Mouse (Mus musculus): ENCODE data around the gene Olfr1417. TPM values are rescaled to one million over a fixed set of nuclear protein-coding genes. Genes with fewer than 3 reads are reported as not detected.

Olfr1417 gene
- total and polyA plus RNA-seq, 3 experiments, result 0.05 TPM; not detected in 2

DNA sequence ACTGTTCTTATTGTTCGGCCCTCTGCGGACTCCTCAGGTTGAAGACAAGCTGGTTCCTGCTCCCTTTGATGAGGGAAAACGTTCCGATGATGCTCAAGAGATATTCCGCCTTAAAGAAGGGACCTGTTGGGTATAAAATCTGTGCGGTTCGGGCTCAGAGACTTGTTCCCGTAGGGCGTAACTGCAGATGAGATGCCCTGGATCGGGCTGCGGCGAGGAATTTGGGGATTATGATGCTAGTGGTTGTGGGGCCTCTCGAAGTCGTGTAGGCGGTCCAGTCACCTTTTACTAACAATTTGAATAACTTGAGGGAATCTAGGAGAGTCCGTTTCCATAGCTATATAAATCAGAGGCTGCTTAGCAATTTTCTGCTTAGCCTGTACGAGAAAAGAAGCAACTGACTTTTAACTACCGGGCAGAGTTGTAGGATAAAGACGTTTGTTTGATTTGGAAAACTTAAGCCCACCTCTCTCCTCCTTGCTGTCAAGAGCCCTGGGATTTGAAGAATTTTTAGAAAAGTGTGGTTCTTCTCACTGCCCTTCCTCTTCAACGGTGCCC is 19.8 kb downstream of the Olfr1417 start, which contains the start of gene Stx3:
Gene Stx3 (minus strand): TSS at position 261 of the 558 bp plus-strand sequence.
- Histone ChIP-seq H3K4me3 (ENCODE audit: low read depth, low read length) (no peak within 1 kb of the TSS), H3K9me3 (replicated peaks) (no peaks in the 10 kb centered on the region), H3K27me3 (ENCODE audit: insufficient read depth, low read length) (peaks cover 23% of the 10 kb centered on the region), H3K4me1 (ENCODE audit: insufficient read depth, low read depth, low read length) (no peaks in the 10 kb centered on the region), H3K36me3 (replicated peaks) (no peaks in the 10 kb centered on the region)
- ATAC-seq (ENCODE audit: extremely low read depth, insufficient number of reproducible peaks, low FRiP score, poor library complexity, severe bottlenecking) (no peak), DNase-seq (ENCODE audit: low spot score) (no peak)
- no peak for TF ChIP-seq GATA2 (IDR thresholded peaks at IDR 0.05; ENCODE audit: borderline replicate concordance, low read depth, low read length)

GRCm38 (mm10) chr19:11818199-11819142 is 20.5 kb downstream of the Olfr1417 start:
- peaks cover 31% of the 10 kb centered on the region for H3K27me3 ChIP-seq (ENCODE audit: insufficient read depth, low read length)
- TF ChIP-seq GATA1 (IDR thresholded peaks at IDR 0.05; ENCODE audit: borderline replicate concordance, low read length), result no peak
- TF ChIP-seq CTCF (IDR thresholded peaks at IDR 0.05; ENCODE audit: low read depth, low read length), result no peak
- TF ChIP-seq GATA2 (IDR thresholded peaks at IDR 0.05; ENCODE audit: borderline replicate concordance, low read depth, low read length), result no peak
- no peak for TF ChIP-seq POLR2AphosphoS5 (IDR thresholded peaks at IDR 0.05; ENCODE audit: insufficient replicate concordance, low read depth, low read length)
- no peak for TF ChIP-seq TAL1 (conservative IDR thresholded peaks at IDR 0.05; ENCODE audit: low read depth, low read length)
- ATAC-seq (ENCODE audit: extremely low read depth, insufficient number of reproducible peaks, low FRiP score, poor library complexity, severe bottlenecking) (no peak), DNase-seq (ENCODE audit: low spot score) (no peak)
- H3K4me1 ChIP-seq (ENCODE audit: insufficient read depth, low read depth, low read length), result no peaks in the 10 kb centered on the region
- H3K9me3 ChIP-seq (replicated peaks), result no peaks in the 10 kb centered on the region
- H3K4me3 ChIP-seq (ENCODE audit: low read depth, low read length), result no peak overlapping the region
- no peaks in the 10 kb centered on the region for H3K36me3 ChIP-seq (replicated peaks)

DNA sequence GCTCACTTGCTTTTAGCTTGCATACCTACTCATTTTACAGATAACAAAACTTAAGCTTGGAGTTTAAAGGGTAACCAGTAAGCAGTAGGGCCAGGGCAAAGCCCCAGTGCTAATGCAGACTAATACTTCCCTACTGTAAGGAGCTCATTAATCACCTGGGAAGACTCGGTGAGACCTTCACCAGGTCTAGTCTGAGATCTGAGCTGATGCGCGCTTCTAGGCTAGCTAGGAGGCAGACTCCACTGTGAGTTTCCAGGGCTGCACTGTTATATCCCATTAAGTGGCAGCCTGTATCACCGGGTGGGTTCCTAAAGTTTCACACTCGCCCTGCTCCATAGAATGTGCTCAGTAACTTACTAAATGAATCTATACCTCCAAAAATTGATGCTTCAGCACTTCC is 21.4 kb downstream of the Olfr1417 start:
- no peak for ATAC-seq (ENCODE audit: extremely low read depth, insufficient number of reproducible peaks, low FRiP score, poor library complexity, severe bottlenecking)
- H3K4me3 ChIP-seq (ENCODE audit: low read depth, low read length), result no peak overlapping the region

DNA sequence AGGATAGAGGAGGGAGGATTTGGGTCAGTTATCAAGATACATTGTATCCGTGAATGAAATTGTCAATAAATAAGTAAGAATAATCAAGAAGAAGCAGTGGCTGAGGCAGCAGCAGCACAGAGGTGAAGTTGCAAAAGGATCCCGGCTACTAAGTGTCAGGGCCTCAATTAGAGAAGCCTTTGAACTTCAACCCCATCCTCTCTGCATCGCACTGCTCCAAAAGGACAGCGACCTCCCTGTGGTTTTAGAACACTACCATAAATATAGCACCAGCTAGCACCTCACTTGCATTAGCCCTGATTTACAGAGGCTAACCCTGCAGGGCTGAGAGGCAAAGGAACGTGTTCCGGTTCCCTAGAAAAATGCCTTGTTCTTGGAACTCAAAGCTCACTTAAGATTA is 22.3 kb downstream of the Olfr1417 start:
- Histone ChIP-seq H3K4me3 (ENCODE audit: low read depth, low read length) (no peak overlapping the region), H3K9me3 (replicated peaks) (no peaks in the 10 kb centered on the region), H3K36me3 (replicated peaks) (no peaks in the 10 kb centered on the region), H3K27me3 (ENCODE audit: insufficient read depth, low read length) (peaks cover 33% of the 10 kb centered on the region), H3K4me1 (ENCODE audit: insufficient read depth, low read depth, low read length) (no peaks in the 10 kb centered on the region)
- ATAC-seq (ENCODE audit: extremely low read depth, insufficient number of reproducible peaks, low FRiP score, poor library complexity, severe bottlenecking), result no peak
- TF ChIP-seq GATA1 (IDR thresholded peaks at IDR 0.05; ENCODE audit: borderline replicate concordance, low read length) (no peak), GATA2 (IDR thresholded peaks at IDR 0.05; ENCODE audit: borderline replicate concordance, low read depth, low read length) (no peak), TAL1 (conservative IDR thresholded peaks at IDR 0.05; ENCODE audit: low read depth, low read length) (no peak), POLR2AphosphoS5 (IDR thresholded peaks at IDR 0.05; ENCODE audit: insufficient replicate concordance, low read depth, low read length) (no peak)
- no peak for DNase-seq (ENCODE audit: low spot score)

More for the DNA sequence above, 21.4 kb downstream of the Olfr1417 start:
- H3K27me3 ChIP-seq (ENCODE audit: insufficient read depth, low read length), result peaks cover 33% of the 10 kb centered on the region
- no peak for TF ChIP-seq CTCF (IDR thresholded peaks at IDR 0.05; ENCODE audit: low read depth, low read length)
- no peak for TF ChIP-seq POLR2AphosphoS5 (IDR thresholded peaks at IDR 0.05; ENCODE audit: insufficient replicate concordance, low read depth, low read length)
- TF ChIP-seq GATA1 (IDR thresholded peaks at IDR 0.05; ENCODE audit: borderline replicate concordance, low read length), result no peak
- TF ChIP-seq GATA2 (IDR thresholded peaks at IDR 0.05; ENCODE audit: borderline replicate concordance, low read depth, low read length), result no peak
- no peak for TF ChIP-seq TAL1 (conservative IDR thresholded peaks at IDR 0.05; ENCODE audit: low read depth, low read length)
- H3K36me3 ChIP-seq (replicated peaks), result no peaks in the 10 kb centered on the region
- no peaks in the 10 kb centered on the region for H3K4me1 ChIP-seq (ENCODE audit: insufficient read depth, low read depth, low read length)
- DNase-seq (ENCODE audit: low spot score), result no peak
- H3K9me3 ChIP-seq (replicated peaks), result no peaks in the 10 kb centered on the region

DNA sequence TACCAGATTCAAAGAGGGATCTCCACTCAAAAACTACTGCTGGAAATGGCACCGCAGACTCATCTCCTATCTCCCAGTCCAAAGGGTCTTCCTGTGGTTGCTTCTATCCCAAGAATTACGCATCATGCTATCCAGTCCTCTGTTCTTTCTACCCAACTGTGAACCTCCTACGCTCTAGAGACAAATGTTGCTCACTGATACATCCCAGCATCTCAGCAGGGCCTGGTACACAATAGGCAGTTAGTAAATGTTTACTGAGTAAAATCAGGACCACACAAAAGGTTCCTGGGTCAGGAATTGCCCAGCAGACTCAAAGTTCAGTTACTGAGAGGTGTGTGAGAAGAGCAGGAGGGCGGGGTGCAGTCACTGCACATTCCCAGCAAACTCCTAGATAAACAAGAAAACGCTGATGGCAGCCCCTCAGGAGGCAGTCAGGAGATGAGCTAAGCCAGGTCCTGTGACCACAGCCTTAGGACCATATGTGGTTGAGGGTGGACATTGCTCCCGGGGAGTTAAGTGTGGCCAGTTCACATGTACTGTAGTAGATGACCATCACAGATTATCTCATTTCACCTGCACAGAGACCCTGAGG is 24.2 kb downstream of the Olfr1417 start:
- peaks cover 39% of the 10 kb centered on the region for H3K27me3 ChIP-seq (ENCODE audit: insufficient read depth, low read length)
- no peak for DNase-seq (ENCODE audit: low spot score)
- H3K4me1 ChIP-seq (ENCODE audit: insufficient read depth, low read depth, low read length), result no peaks in the 10 kb centered on the region
- TF ChIP-seq TAL1 (conservative IDR thresholded peaks at IDR 0.05; ENCODE audit: low read depth, low read length), result no peak
- TF ChIP-seq POLR2AphosphoS5 (IDR thresholded peaks at IDR 0.05; ENCODE audit: insufficient replicate concordance, low read depth, low read length), result no peak
- no peaks in the 10 kb centered on the region for H3K36me3 ChIP-seq (replicated peaks)
- H3K9me3 ChIP-seq (replicated peaks), result no peaks in the 10 kb centered on the region
- no peak overlapping the region for H3K4me3 ChIP-seq (ENCODE audit: low read depth, low read length)
- no peak for ATAC-seq (ENCODE audit: extremely low read depth, insufficient number of reproducible peaks, low FRiP score, poor library complexity, severe bottlenecking)

GRCm38 (mm10) chr19:11813649-11814048 is 25.4 kb downstream of the Olfr1417 start:
- Histone ChIP-seq H3K4me3 (ENCODE audit: low read depth, low read length) (no peak overlapping the region), H3K9me3 (replicated peaks) (no peaks in the 10 kb centered on the region), H3K27me3 (ENCODE audit: insufficient read depth, low read length) (peaks cover 42% of the 10 kb centered on the region), H3K36me3 (replicated peaks) (no peaks in the 10 kb centered on the region), H3K4me1 (ENCODE audit: insufficient read depth, low read depth, low read length) (no peaks in the 10 kb centered on the region)
- ATAC-seq (ENCODE audit: extremely low read depth, insufficient number of reproducible peaks, low FRiP score, poor library complexity, severe bottlenecking) (no peak), DNase-seq (ENCODE audit: low spot score) (no peak)
- no peak for TF ChIP-seq GATA2 (IDR thresholded peaks at IDR 0.05; ENCODE audit: borderline replicate concordance, low read depth, low read length)
- TF ChIP-seq TAL1 (conservative IDR thresholded peaks at IDR 0.05; ENCODE audit: low read depth, low read length), result no peak
- TF ChIP-seq CTCF (IDR thresholded peaks at IDR 0.05; ENCODE audit: low read depth, low read length), result no peak
- TF ChIP-seq GATA1 (IDR thresholded peaks at IDR 0.05; ENCODE audit: borderline replicate concordance, low read length), result no peak
- no peak for TF ChIP-seq POLR2AphosphoS5 (IDR thresholded peaks at IDR 0.05; ENCODE audit: insufficient replicate concordance, low read depth, low read length)

All from G1E (cell line).